ENCODE assay signal across 8 mouse cellular contexts in genomic region chr7:66929263-66929662, GRCm38 (mm10).
DNase-seq lines count a peak whose midpoint lies in the region; ATAC-seq and TF ChIP-seq lines count a peak whose summit lies in the region.

No protein-coding gene starts in this region.

- H3K36me3 ChIP-seq in hindbrain, embryonic 15.5 days = no peaks in the 10 kb centered on the region
- H3K36me3 ChIP-seq in hindbrain, embryonic 16.5 days (ENCODE audit: control insufficient read depth, insufficient read depth, low read length) = no peaks in the 10 kb centered on the region
- no peaks in the 10 kb centered on the region for H3K36me3 ChIP-seq in forebrain, embryonic 10.5 days (replicated peaks)

- TF ChIP-seq CTCF in gastrocnemius, adult 2 months (IDR thresholded peaks at IDR 0.05) = no peak

- WGBS in hindbrain, embryonic 15.5 days = 32% methylated on average over 6 of the region's 6 CpGs
- WGBS in hindbrain, embryonic 16.5 days = 35% methylated on average over 6 of the region's 6 CpGs
- WGBS in forebrain, embryonic 10.5 days = 77% methylated on average over 6 of the region's 6 CpGs

- H3K27ac ChIP-seq in hindbrain, embryonic 15.5 days (replicated peaks) = no peak overlapping the region
- H3K27ac ChIP-seq in hindbrain, embryonic 16.5 days (ENCODE audit: low read depth, low read length) = no peak overlapping the region
- H3K27ac ChIP-seq in gastrocnemius, adult 2 months = no peak overlapping the region
- no peak overlapping the region for H3K27ac ChIP-seq in forebrain, embryonic 10.5 days

- peak; percentile 45; the same call in 1 of the 2 replicates for ATAC-seq in hindbrain, embryonic 15.5 days (ENCODE audit: low FRiP score, low read depth)
- no peak for ATAC-seq in hindbrain, embryonic 16.5 days

- H3K4me3 ChIP-seq in hindbrain, embryonic 15.5 days = no peak overlapping the region
- H3K4me3 ChIP-seq in hindbrain, embryonic 16.5 days (ENCODE audit: low read length) = no peak overlapping the region
- H3K4me3 ChIP-seq in gastrocnemius, adult 2 months = no peak overlapping the region
- no peak overlapping the region for H3K4me3 ChIP-seq in forebrain, embryonic 10.5 days

- 0 out of 2 replicates have a peak, but pooled peaks cover 6% of the 10 kb centered on the region for H3K4me1 ChIP-seq in hindbrain, embryonic 15.5 days (replicated peaks)
- peaks cover 8% of the 10 kb centered on the region for H3K4me1 ChIP-seq in hindbrain, embryonic 16.5 days (ENCODE audit: control insufficient read depth, insufficient read depth, low read depth, low read length)
- H3K4me1 ChIP-seq in forebrain, embryonic 10.5 days = peaks cover 12% of the 10 kb centered on the region

- no peak overlapping the region for H3K4me2 ChIP-seq in hindbrain, embryonic 15.5 days
- no peak overlapping the region for H3K4me2 ChIP-seq in hindbrain, embryonic 16.5 days (ENCODE audit: low read length)

- no peaks in the 10 kb centered on the region for H3K9me3 ChIP-seq in hindbrain, embryonic 15.5 days
- no peaks in the 10 kb centered on the region for H3K9me3 ChIP-seq in hindbrain, embryonic 16.5 days (ENCODE audit: control insufficient read depth, low read length)
- no peaks in the 10 kb centered on the region for H3K9me3 ChIP-seq in forebrain, embryonic 10.5 days

- DNase-seq in gastrocnemius, adult 2 months = peak; percentile 82
- DNase-seq in kidney, adult 18-20 months = peak; percentile 7
- DNase-seq in lung, postnatal 4 days = peak; percentile 66 to 88
- DNase-seq in forebrain, embryonic 10.5 days (ENCODE audit: extremely low spot score, low spot score) = no peak
- DNase-seq in frontal cortex, postnatal 25 days (ENCODE audit: low spot score in 2 of 2) = no peak
- no peak for DNase-seq in layer of hippocampus, postnatal 25 days (ENCODE audit: extremely low spot score in 1 of 2, low spot score in 1 of 2)

- intact Hi-C loops in gastrocnemius, adult 2 months (cut with DNase I) = no loop called here

- no peaks in the 10 kb centered on the region for H3K27me3 ChIP-seq in hindbrain, embryonic 15.5 days
- H3K27me3 ChIP-seq in hindbrain, embryonic 16.5 days (replicated peaks; ENCODE audit: control insufficient read depth, insufficient read depth, low read length) = no peaks in the 10 kb centered on the region
- no peaks in the 10 kb centered on the region for H3K27me3 ChIP-seq in forebrain, embryonic 10.5 days (ENCODE audit: poor library complexity, severe bottlenecking)

- no peak overlapping the region for H3K9ac ChIP-seq in hindbrain, embryonic 15.5 days
- H3K9ac ChIP-seq in hindbrain, embryonic 16.5 days (ENCODE audit: low read depth, low read length) = no peak overlapping the region

Comparison
In these comparisons a context has a peak if more than half of its experiments do, and no peak if none do; other contexts are left out.
1. DNase-seq: peak in gastrocnemius, adult 2 months (single experiment), kidney, adult 18-20 months (single experiment) and lung, postnatal 4 days (2 of 2); none in forebrain, embryonic 10.5 days (single experiment), frontal cortex, postnatal 25 days (0 of 2) and layer of hippocampus, postnatal 25 days (0 of 2).